Mouse (Mus musculus) lung, postnatal 36 days (tissue): ENCODE data around the gene Pafah1b2.

Experiments used
- DNase-seq: peaks from one replicate; pipeline ENCODE4 v3.0.0; 2022; ENCODE audit warnings: mixed read lengths

The Pafah1b2 gene

DNA sequence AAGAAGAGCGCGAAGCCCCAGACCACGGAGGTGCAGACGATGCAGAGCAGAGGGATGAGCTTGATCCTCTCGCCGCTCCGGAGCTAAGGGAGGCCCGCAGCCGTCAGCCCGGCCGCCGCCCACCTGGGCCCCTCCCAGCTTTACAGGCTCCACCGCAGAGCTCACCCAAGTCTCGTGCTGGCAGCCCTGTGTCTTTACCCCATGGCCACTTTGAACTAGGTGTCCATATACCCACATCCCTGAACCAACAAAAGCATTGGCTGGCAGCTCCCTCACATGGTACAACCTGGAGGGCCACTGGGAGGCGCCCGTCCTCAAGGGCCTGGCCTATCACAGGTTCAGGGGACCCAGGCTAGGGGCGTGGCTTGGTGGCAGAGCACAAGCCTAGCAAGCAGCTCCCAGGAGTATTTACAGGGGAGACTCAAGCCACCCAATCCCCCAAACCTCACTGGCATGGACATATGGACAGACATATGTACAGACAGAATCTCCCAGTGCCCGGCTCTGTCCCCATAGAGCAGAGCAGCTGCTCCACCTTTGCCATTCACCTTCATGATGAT is 71.1 kb downstream of the Pafah1b2 start:
- peak; percentile 28 for DNase-seq

DNA sequence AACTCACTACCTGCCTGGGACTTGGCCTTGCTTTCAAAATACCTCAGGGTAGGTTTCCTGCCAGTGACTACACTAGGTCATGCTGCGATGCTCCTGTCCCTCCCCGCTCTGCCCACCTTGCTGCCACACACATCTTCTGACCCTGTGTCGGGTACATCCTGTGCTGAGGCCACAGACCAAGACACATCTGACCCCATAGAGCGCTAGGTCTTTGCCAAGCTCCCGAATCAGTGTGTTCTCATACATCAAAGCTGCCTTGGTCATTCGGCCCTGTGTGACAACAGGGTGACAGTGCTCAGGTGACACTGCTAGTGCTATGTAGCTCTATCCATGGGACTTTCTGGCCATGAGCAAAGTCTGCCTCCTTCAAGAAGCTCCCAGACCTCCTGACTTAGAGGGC is 72.7 kb downstream of the Pafah1b2 start:
- no peak for DNase-seq

DNA sequence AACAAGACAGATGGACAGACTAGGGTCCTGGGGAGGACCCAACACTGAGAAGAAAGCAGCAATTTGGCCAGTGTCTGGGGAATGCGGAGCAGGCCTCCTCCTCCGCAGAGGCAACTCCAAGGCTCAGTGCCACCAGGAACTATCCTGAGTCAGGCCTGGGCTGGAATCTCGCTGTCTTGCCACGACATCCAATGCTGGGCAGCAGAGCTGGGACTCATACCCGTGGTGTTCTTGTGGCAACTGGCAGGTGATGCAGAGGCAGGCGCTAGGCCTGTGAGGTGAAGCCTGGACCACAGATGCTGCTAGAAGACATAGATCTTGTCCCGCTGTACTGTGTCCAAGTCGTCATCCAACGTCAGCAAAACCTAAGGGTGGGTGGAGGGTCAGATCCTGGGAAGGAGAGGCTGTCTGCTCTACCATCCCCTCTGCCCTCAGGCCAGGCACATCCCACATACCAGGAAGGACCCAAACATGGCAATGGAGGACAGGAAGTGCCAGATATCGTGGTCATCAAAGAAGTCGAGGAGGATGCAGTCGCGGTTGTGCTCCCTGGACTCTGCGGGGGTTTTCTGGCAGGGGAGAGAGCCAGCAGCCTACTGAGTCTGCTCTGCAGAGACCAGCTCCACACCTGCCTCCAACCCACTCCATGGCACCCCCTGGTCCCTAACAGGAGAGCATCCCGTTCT is 73.4 kb downstream of the Pafah1b2 start:
- DNase-seq: no peak

DNA sequence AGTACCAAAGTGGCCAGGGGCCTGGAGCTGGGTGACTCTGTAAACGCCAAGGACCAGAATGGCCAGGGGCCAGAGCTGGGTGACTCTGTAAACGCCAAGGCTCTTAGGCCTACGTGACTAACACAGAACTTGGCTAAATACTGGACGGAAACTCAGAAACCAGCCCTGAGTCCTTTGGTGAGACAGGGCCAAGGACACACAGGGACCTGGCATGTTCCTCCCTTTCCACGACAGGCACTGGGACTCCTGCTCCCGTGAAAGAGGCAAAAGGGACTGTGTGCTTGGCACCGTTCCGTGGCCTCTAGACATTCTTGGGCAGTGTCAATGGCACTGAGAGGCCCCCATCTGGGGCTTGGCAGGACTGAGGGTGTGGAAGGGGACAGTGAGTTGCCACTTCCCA is 74.4 kb downstream of the Pafah1b2 start:
- no peak for DNase-seq

DNA sequence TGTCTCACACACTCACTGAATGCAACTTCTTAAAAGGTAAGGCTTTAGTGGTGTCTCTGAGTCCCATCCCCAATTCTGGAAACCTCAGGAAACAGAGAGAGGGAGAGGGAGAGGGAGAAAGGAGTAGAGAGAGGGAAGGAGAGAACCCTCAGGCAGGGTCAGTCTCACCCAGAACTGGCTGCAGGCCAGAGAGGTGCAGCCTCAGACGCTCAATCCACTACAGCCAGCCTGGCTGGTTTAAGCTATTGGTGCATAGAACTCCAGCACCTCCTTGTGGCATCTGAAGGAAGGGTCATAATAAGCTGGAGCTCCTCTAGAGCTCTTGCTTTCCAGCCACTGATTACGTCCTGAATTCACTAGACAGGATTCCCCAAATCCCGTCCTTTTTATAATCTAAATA is 75.6 kb downstream of the Pafah1b2 start:
- DNase-seq: peak; percentile 89

DNA sequence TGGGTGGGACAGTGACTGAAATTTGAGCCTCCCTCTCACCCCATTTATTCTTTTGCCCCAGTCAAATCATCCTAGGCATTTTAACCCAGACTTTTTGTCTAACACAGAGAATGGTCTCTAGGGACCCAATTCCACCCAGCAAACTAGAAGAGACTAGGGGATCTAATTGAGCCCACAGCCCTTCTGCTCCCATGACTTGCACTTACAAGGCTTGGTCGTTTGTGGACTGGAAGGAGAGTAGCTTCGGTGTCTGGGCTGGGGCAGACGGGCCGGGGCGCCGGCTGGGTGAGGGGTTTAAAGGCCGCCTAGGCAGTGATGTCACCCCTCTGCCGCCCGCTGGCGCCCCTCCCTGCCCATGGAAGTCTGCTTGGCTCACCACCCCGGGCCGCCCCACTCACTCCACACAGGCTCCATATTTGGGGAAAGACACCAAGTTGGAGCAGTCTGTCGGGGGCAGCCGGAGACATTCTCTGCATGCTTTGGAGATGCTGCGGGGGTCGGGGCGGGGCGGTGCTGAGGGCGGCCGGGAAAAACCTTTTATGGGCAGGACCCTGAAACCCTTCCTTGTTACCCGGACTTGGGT is 76.8 kb downstream of the Pafah1b2 start, which contains the start of gene Tagln:
Gene Tagln, minus strand, starts transcription at position 431 of the 583 bp plus-strand sequence.
- DNase-seq: peak; percentile 61

DNA sequence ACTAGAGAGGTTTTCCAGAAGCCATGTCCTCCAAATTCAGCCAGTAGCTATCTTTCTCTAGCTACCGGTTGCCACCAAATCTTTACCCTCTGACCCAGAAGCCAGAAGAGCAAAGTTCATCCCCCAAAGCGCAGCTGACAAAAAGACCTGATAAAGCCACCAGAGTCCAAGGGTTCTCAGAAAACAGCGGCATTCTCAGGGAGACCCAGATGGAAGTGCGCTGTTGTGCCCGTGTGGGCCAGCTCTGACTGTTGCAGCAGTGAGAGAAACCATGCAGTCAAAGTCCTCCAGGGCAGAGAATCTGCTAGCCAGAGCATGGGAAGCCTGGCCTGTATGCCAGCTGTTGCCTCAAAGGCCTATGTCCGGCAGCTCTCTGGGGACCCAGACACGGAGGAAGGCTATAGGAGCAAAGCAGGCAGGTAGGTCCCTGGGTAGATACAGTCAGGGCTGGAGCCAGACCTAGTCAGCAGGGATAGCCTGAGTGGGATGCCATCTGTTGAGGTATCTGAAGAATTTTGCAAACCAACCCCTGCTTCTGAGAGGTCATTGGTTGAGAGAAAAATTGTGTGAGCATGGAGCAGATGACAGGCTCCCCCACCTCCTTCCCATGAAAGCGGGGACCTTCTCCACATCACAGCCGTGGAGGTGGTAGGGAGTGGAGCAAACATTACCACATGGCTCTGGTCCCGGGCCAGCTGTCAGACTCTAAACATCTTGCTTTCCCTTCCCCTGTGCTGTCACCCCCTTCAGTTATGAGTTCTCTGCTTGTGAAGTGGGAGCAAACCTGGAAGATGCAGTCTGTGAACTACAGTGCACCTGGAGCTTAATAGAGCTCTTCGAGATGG is 79.7 kb downstream of the Pafah1b2 start:
- peak; percentile 36 for DNase-seq

DNA sequence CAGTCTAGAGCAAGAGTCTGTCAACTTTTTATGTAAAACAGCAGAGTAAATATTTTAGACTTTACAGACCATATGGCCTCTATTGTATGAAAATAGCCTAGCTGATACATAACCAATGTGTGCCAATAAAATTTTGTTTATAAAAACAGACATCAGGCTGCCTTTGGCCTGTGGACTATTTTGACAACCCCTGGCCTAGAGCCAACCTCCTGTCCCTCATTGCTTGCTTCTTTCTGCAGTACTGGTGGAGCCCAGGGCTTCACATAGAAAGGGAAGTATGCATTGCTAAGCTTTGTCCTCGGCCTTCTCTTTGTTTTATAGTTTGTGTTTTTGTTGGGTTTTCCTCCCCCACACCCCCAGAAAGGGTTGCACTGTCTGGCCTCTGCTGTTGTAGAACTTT is 80.5 kb downstream of the Pafah1b2 start:
- DNase-seq: peak; percentile 42

DNA sequence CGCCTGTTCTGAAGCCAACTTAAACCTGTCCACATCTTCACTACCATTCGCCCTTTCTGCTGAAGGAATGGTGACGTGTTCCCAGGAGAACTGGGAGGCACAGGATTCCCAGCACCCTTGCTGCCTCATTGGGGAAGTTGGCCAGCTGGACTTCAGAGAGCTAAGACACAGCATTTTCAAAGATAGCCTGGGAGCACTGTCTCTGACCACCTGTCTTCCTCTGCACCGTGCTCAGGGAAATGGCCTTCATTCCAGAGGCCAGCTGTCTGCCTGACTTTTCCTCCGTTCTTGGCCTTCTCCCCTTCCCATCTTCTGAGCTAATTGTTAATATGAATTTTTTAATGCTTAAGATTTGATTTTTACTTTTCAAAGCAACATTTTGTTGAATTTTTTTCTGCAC is 83.2 kb downstream of the Pafah1b2 start:
- no peak for DNase-seq

DNA sequence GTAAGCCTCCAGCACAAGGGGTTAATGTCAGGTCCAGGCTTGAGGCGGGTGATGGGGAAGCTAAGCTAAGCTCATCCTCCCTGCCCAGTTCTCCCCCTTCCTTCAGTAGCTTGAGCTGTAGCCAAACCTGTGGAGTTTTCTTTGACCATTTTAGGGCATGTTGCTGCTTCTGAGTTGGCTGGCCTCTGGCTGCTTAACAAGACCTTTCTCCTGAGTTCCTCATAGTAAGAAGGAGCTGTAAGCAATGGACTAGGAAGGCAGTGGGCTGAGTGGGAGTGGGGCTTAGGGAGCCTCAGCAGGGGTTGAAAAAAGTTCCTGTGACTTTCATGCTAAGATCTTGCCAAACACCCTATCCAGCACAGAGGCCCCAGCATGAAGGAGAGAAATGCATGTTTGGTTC is 92.6 kb downstream of the Pafah1b2 start:
- peak; percentile 36 for DNase-seq

DNA sequence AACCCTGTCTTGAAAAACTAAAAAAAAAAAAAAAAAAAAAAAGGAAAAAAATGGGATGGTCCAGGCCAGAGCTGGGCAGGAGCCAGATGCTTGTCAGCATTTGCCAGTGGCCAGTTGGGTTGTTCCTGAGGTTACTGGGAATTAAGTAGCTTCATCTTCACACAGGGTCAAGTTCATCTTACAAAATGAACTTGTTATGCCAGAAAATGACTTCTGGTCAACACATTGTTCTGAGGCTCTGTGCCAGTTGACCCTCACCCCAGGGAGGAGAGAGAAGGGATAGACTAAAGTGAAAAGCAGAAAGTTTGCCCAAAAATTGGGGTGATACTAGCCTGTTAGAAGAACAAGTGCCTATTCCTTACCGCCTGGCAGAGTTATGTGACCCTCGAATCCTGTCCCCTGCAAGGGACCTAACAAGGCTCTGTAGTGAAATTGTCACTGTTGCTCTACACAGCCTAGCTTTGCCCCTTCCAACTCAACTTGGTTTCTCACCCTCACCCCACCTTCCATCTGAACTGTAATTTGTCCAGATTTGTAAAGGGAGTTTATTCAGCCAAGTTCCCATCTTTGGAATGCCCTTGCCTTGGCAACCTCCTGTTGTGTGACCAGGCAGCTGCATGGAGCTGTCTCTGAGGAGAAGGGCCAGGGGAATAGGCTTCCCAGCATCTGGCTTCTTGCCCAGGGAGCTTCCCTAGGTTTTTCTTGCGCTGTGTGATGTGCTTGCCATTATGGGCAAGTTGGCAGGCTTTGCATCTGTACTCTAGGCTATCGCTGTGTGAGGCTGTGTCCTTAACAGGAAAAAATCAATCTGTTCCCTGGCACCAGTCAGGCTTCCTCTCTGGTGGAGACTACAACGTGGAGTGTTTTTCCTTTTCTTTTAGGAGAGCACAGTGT is 95.2 kb downstream of the Pafah1b2 start:
- peak; percentile 85 for DNase-seq

DNA sequence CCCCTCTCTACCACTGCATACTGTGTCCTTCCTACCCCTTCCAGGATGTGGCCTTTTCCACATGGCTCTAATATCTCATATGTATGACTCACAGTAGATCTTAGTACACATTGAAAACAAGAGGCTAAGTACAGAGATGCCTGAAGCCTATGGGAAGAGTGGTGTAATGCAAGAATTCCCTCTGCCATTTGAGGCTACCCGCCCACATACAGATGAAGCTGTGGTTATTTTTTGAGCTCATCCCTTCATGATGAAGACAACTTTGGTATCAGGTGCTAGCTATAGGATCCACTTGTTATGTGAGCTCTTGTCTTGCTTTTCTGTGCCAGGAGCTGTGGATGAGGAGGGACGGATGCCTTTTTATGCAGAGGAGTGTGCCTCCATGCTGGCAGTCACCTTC is 96.8 kb downstream of the Pafah1b2 start:
- no peak for DNase-seq
